Mouse (Mus musculus) mesoderm, embryonic 11.5 days (tissue): ENCODE measurements around the gene Palld.

Experiments used
- DNase-seq: peaks from one replicate; pipeline ENCODE4 v3.0.0-alpha.2; 2012; ENCODE audit warnings: low read depth, low spot score

Palld gene

DNA sequence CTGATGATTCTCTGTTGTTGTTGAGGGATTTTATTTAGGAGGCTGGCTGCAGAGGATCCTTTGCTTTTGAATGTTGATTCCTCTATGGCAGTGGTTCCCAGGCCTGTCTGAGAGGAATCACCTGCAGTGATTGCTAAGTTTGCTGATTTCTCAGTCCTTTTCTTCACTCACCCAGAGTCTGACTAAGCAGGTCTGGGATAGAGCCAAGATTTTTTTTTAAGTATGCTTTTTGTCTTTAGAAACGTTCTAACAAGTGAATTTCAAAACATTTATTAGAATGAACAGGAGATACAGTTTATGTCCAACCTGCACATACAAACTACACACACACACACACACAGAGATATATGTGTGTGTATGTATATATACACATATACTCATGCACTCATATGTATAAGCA, 211.1 kb downstream of the Palld start:
- DNase-seq = no peak

DNA sequence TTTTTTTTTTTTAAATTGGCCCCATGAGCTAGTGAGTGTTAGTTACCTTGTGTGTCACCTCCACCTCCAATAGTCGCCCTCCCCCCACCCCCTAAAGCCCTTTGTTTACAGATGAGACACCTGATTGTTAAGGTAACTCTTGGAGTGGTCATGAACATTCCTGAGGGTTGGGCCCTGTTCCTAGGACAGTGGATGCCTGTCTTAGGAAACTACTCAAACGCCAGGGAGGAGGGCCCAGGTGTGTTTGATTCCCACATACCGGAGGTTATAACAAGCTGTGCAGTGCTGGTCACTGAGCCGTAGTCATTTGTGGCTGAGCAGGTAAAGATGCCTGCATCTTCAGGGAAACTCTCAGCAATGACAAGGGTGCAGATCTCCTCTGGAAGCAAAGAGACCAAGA, 215.4 kb downstream of the Palld start:
- DNase-seq = no peak

GRCm38 (mm10) chr8:61686340-61686739, 216.2 kb downstream of the Palld start:
- DNase-seq = no peak

DNA sequence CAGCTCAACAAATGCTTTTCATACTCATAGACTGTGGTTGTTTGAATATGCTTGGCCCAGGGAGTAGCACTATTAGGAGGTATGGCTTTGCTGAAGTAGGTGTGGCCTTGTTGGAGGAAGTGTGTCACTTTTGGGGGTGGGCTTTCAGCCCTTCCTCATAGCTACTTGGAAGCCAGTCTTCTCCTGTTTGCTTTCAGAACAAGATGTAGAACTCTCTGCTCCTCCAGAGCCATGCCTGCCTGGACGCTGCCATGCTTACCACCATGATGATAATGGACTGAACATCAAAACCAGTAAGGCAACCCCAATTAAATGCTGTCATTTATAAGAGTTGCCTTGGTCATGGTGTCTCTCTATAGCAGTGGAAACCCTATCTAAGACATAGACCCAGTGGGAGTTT, 217.2 kb downstream of the Palld start:
- DNase-seq = no peak

DNA sequence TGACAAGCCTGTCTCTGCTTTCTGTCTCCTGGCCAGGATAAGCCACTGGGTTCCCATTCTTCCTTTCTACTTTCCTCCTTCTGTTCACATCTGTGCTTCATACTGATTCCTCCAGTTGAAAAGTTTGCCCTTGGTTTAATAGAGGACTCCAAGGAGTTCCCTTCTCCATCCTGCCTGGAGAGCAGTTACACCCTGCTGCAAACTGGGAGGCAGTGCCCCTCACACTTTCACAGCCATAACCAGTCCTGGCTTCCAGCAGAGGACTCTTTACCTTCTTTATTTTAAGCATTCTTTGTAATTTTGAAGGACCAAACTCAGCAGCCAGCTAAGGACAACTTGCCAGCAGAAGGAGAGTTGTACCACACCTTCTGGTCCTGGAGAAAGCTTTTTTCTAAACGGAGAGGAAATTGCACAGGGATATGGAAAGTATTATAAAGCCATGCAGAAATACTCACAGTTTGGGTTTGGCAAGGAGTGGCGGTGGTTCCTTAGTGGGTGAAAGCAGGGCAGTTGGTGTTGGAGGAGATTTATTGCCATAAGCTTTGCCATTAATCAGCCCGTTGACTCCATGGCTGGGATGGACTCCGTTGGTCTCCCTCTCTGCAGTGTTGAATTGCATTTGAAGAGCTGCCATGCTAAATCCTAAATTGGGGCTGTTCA, 218.1 kb downstream of the Palld start:
- no peak for DNase-seq

GRCm38 (mm10) chr8:61682902-61683301, 219.6 kb downstream of the Palld start:
- no peak for DNase-seq

GRCm38 (mm10) chr8:61681217-61681616, 221.3 kb downstream of the Palld start:
- no peak for DNase-seq

GRCm38 (mm10) chr8:61677227-61677626, 225.3 kb downstream of the Palld start:
- no peak for DNase-seq

DNA sequence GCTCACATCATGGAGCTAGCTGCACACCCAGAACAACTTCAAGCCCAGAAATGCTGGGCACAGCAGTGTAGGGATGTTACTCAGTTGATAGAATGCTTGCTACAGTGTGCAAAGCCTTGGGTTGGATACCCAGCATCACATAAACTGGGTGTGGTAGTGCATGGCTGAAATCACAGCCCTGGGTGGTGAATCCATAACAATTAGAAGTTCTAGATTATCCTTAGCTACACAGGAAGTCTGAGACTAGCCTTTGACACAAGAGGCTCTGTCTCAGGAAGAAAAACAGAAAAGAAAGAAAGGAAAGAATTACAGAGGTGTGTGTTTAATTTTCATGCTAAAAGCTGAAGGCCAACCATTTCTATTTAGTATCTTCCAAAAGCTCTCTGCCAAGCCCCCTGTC, 231.3 kb downstream of the Palld start:
- no peak for DNase-seq

GRCm38 (mm10) chr8:61670376-61670775, 232.1 kb downstream of the Palld start:
- peak; percentile 34 for DNase-seq

GRCm38 (mm10) chr8:61666919-61667318, 235.6 kb downstream of the Palld start:
- peak; percentile 36 for DNase-seq

GRCm38 (mm10) chr8:61665021-61665420, 237.5 kb downstream of the Palld start:
- peak; percentile 25 for DNase-seq

DNA sequence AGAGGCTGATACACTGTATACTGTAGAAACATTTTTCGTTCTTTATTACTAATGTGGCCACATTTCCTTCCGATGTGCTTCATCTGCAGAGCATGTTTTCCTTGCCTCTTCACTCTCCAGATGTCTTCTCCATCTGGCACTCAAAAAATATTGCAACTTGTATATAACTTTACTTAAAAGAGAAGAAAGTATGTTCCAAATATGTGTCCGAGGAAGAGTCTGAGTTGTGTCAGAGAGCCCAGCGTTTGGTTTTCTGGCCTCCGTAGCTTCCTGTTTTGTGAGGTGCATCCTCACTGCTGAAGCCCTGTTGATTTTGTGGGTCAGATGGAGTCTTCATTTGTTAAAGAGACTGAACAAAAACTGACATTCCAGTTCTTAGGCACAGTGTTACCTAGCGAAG, 238.3 kb downstream of the Palld start:
- DNase-seq = no peak

- no peak for DNase-seq
Measured at GRCm38 (mm10) chr8:61662829-61663228, 239.7 kb downstream of the Palld start.

GRCm38 (mm10) chr8:61661611-61662010, 240.9 kb downstream of the Palld start:
- DNase-seq = no peak

DNA sequence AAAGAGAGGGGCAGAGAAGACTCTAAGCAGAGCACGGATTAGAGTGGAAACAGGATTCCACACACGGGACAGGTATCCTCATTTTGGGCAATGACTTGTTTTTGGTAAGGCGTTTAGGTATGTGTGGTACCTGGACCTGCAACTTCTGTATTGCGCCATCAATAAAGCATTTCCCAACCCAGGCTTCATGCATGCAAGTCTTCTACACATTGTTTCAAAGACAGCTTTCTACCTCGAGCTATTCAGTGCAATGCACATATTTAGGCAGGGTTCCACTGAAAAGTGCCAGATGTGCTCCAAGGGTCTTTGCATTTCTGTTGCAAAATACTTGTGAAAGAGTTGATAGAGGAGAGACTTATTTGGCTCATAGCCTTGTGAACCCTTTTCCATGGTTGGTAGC, 241.5 kb downstream of the Palld start:
- DNase-seq = no peak

DNA sequence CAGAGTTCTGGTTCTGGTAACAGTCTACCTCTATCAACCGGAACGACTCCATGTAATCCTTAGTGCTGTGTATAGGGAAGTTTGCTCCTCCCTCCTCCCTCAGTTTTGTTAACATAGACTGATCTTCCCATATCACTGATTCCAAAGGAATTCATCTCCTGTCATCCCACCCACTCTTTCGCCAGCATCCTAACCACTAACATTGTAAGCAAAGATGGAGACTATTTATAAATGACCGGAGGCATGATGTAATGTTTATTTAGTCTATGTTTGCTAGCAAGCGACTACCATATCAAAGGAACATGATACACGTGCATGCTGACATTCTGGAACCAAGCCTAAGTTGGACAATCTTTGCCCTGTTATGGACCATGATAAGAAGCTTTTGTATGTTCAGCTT, 250.5 kb downstream of the Palld start:
- no peak for DNase-seq

DNA sequence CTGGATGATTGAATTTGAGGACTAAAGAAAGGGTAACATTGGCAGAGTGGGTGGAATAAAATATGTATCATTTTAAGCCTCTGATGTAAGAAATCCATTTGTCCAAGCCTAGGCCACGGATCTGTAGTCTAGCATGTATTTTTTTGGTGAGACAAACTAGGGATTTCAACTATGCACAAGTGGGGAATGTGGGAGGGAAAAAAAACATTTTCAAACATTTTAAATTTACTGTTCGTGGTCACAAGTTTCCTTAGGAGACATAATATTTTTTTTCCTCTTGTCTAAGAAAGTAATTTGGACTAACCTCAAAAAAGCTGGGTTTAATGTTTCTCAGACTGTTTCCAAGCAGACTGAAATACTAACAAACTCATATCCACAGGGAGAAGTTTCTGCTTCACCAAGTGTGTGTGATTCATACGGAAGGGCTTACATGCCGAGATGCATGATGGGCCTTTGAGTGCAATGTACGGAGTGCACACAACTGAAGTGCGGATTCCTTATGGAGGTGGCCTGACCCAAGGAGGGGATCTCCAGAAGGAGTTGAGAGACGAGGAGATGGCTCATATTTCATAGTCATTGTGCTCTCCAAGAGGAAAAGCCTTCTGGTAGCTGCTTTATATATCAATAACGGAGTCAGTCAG, 256.2 kb downstream of the Palld start:
- DNase-seq = no peak

- DNase-seq = no peak
Measured at GRCm38 (mm10) chr8:61645642-61646041, 256.8 kb downstream of the Palld start.

DNA sequence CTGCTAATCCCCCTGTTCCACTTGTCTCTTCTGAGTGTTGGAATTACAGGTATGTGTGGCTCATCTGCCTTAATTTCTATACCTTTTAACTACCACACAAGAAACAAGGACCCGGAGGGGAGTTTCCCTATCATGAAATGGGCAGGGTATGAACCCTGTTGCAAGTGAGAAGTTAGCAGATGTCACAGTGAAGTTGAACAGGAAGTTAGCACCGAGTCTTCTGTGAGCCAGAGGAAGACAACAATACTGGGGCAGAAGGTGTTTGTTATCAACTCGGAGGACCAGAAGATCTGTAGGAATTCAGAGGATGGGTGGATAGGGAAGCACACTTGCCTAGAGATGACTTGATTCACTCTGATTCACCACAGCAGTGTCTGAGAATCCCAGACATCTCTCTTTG, 259.3 kb downstream of the Palld start:
- no peak for DNase-seq

DNA sequence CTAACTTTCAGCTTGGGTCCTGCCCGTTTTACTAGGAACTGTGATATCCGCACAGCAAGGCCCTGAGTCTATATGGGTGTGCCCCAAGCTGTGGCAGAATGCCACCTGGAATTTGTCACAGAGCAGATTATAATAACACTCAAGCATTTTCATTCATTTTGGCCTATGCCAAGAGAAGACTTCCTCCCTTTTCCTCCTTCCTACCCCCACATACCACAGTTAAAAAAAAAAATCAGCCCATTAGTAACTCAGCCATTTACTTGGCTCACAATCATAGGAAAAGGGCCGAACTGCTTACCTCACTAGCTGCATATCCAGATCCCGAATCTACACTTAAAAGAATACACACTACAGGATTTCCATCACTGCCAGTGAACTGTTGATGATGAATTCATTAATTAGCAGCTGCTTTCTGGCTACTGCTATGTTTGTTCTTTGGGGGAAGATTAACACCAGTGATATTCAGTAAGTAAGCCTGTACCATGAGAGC, 260.1 kb downstream of the Palld start:
- DNase-seq = no peak

DNA sequence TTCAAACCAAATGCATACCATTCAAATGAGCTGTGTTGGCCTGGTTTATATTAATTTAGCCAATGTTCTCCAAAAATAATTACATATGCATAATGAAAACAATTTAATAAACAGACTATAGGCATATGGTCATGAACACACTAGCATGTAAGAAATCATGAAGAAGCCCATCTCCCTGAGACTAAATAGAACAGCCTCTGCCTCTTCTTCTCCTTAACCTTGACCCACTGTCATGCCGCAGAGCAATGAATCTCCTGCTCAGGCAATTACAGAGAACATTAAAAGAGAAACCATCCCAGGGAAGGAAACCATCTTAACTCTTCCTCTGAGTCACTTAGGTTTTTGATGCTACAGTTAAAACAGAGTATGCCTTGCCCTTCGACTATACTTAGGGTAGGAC, 262.9 kb downstream of the Palld start:
- DNase-seq = peak; percentile 42

GRCm38 (mm10) chr8:61639008-61639407, 263.5 kb downstream of the Palld start:
- DNase-seq = peak; percentile 56
